Mouse (Mus musculus) left cerebral cortex, adult 11 months (tissue): Measurements from ENCODE around the gene Cacna1g.
A peak's percentile ranks its signal among the peaks of the same experiment; 100 is the strongest.

ENCODE experiments used
- DNase-seq: peaks from one replicate; pipeline ENCODE4 v3.0.0; 2022; ENCODE audit warnings: low spot score

Cacna1g gene

DNA sequence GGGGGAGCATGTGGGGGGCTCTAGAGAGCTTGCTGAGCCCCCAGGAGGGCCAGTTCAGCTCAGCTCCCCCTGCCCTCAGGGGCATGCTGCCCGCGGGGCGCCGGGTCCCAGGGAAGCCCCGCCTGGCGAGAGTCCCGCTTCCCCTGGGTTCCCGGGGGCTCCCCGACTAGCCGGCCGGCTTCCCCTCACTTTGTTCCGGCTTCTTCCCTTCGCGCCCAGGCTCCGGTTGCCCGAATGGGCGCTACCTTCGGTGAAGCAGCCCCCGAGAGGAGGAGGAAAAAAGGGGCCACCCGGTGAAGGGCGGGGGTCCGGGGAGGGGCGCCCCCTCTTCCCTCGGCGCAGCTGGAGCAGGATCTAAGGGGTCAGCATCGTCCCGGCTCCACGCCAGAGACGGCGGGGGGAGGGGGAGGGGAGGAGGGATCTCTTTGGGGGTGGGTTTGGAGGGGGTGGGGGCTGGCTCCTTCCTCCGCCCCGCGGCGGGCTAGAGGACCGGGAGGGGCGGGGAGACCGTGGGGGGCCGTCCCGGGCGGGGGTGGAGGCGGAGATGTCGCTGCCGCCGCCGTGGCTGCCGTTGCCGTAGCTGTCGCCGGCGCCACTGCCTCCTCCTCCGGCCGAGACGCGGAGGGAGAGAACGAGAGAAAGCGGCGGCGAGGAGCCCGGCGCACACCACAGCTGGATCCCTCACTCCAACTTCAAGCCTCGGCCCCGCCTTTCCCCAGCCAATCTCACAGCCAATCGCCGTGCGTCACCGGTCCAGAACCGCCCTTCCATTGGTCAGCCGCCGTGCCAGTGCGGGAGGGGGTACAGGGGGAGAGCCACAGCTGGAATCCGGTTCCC is at the start of gene Cacna1g:
Cacna1g (minus strand) TSS at position 492 of the 837 bp plus-strand sequence.
- DNase-seq: peak; percentile 76

DNA sequence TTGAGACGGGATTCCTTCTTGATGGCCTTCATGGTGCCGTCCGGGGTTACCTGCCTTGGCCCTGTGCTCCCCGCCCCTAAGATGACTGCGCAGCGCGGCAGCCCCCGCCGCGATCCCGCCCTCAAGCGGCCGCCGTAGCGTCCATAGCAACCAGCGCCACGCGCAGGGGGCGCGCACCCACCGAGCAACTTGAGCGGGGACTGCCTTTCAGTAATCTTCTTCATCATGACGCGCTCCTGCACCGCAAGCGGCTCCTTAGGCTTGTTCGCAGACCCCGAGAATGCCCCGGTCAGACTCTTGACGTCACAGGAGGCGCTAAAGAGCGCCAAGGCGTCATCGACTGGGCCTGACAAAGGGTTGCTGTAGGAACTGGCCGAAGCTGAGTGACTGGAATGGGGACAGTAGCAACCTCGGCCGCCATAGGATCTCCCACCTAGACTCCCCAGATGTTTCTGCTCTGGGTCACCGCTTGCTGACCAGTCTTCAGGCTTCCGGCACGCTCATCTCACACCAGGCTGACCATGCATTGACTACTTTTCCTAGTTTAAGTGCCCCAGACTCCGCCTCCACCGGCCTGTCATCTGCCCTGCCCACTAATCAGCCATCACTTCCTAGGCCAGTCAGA is 47.3 kb upstream of the Cacna1g start, which contains the start of gene Mycbpap:
Mycbpap (minus strand) TSS at position 524 of the 625 bp plus-strand sequence.
- DNase-seq: no peak

DNA sequence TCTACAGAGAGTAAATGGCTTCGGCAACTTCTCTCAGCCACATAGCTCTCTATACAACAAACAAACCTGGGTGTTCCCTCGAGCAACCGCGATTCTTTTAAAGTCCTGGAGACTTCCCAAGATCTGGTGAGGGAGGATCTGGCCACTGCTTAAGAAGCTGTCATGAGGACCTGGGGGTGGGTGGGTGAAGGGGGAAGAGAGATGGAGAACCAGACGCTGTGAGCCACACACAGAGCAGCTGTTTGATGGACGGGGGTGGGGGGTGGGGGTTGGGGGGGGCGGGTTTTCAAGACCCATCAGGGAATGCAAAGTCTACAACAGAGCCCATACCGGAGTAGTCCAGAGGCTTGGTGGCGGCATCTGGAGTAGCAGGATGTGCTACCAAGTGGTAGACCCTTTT is 39.5 kb upstream of the Cacna1g start:
- DNase-seq: no peak

DNA sequence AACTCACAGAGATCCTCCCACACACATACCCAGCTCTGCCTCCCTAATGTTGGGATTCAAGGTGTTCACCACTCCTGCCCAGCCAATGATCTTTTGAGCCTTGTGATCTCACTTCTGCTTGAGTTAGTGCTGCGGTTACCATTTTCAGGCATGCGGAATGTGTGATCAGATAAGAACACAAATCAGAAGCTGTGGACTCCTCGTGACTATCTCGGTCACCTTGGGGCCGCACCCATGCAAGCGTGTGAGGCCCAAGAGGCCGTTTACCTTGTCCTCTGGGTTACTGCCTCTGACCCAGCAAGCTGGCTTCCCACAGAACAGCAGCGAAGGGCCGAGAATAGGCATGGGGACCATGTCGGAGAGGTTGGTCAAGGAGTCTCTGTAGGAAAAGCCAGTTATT is 35.0 kb upstream of the Cacna1g start:
- DNase-seq: no peak

DNA sequence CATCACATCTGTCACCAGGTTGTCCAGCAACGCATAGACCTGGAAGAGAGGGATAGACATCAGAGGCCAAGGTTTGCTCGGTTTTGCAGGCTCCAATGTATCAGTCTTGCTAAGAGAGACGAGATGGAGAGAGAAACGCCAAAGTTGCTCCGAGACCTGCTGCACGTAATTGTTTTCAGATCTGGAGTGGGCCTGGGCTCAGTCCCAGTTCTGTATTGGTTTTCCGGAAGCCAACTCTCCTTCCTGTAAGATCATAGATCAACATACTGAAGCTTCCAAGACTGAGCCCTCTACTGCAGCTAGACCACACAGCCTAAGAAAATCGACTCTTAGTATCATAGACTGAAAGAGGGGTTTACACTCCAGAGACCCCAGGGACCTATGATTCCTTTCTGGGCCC is 27.5 kb upstream of the Cacna1g start:
- DNase-seq: no peak

DNA sequence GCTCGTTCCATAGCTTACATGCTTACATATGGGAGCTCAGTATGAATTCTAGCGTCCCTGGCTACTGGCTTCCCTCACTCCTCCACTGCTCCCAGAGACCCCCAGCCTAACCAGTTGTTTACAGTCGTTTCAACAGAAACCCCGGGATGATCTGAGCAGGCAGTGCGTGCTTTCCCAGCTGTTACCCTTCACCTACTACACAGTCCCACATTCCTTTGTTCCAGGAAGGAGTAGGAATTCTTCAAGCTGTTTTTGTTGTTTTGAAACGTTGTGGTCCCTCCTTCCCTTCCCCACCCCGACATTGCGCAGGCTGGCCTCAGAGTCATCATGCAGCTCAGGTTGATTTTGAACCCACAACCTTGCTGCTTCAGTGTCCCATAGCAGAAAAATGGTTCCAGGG is 26.4 kb upstream of the Cacna1g start:
- no peak for DNase-seq

DNA sequence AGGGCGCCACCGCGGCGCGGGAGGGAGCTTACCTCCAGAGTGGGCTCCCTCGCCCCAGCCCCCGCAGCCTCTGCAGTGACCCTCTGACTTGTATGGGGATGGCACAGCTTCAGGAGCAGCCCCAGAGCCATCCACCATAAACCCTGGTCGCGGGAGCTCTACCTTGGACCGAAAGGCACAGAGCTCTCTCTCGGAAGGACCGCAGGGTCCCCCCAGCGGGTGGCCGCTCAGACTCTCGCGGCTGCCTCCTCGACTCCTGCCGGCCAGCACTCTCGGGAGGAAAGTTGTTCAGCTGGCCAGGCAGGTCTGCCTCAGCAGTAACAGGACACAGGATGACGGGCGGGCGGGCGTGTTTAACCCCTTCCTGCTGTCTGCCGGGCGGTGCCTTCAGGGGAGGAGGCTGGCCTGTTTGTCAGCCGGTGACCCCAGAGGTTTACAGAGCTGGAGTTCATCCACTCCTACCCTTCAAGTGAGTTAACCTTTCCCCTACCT is 25.7 kb upstream of the Cacna1g start, which contains the start of gene Epn3:
Epn3 (minus strand) TSS at position 314 of the 492 bp plus-strand sequence.
- no peak for DNase-seq

DNA sequence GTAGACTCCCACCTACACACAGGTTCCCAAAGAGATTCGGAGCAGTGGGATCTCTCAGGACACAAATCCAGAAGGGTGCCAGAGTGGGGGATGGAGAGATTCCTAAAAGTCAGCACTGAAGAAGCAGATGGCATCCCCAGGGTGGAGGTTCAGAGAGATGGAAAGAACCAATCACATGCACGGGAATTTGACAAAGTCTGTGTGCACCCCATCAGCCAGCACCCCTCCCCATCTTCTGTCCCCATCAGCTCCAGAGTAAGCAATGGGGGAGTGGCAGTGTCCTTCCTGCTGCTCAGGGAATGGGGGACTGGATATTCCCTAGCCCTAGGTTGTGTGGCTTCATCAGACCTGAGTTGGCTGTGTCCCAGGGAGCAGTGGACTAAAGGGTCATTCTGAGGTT is 25.0 kb upstream of the Cacna1g start:
- DNase-seq: no peak

DNA sequence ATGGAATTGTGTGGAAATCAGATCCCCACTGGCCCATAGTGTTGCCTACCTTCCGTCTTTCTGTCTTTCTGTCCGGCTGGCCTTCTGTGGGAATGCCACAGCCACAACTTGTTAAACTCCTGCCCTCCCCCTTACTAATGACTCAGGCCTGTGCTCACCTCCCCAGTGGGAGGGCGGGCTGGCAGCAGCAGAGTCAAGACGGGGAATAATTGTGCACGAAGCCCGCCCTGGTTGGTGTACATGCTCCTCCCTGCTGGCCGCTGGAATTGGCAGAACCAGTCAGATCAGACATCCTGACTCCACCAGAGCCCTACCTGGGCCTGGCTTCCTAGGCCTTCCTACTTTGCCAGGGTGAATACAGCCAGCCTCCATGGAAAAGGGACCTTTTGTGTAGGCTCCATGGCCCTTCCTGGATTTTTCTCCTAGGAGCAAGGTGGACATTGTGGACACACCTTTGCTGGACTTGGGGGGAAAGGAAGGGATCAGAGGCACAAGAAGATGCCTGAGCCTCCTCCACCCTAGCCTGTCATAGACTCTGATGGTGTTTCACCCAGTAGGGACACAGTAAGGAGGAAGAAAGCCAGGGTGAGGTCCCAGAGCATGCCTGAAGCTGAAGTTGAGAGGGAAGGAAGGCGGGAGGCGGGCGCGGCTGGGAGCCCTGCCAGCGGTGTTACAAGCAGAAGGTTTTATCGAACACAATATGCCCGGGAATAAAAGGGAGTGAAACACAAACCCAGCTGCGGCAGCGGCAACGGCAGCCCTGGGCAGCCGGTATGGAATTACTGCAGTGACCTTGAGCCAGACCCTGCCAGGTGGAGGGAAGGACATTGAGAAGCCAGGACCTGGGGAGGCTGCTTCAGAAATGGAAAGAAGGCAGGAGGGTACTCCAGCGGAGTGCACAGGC is 24.3 kb upstream of the Cacna1g start:
- DNase-seq: peak; percentile 25

DNA sequence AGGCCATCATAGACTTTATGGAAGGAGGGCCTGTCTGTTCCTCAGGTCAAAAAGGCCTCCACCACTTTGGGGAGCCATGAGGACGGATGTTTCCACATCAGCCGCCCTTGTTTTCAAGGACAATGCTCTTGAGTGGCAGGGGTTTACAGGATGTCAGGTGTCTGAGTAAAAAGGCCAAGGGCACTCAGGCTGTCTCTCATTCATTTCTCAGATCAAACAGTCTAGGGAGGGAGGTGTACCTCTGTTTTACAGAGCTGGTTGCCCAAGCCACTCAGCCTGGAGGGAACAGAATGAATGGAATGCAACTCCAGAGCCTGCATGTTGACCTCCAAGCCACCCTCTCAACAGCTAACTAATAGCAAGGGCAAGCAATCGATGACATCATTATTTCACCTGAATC is 21.4 kb upstream of the Cacna1g start:
- DNase-seq: no peak

DNA sequence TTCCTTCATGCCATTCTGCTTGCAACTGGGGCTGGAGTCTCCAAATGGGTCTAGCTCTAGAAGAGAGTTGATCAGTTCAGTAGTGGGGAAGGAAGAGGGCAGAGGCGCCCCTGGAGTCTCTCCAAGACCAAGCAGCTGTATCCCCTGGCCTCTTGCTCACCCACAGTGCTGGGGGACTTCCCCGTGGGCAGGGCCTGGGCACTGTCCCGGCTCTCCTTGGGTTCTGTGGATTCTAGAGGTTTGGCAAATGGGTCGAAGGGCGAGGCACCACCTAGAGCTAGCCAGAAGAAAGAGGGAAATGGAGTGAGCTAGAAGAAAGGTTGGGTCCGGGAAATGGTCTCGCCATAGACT is 17.7 kb upstream of the Cacna1g start:
- no peak for DNase-seq

DNA sequence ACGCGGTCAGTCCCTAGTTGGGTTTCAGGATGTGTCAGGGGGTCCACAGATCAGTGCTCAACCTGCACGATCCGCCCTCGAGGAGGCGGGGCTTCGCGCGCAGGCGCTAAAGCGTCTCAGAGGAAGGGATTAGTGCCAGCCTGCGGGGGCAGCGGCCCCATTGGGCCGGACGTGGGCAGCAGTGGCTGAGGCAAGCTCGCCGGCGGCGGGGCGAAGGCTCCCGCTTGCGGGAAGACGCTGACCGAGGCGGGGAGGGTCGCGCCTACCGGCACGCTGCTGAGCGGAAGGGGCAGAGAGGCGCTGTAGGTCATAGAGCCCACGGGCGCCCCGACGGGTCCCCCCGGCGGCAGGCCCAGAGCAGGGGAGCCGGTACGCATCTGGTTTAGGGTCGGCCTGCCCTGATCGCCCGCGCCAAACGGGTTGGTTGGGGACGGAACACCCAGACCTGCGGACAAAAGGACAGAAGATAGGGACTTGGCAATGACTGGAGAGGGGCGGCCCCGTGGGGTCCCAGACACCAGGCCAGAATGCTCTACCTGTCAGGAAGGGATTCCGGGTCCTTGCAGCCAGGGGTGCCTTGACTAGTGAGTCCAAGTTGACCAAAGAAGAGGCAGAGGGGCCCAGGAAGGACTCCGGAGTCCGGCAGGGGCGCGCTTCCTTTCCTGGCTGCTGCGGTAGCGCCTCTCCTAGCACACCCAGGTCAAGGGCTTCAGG is 17.2 kb upstream of the Cacna1g start:
- DNase-seq: no peak

DNA sequence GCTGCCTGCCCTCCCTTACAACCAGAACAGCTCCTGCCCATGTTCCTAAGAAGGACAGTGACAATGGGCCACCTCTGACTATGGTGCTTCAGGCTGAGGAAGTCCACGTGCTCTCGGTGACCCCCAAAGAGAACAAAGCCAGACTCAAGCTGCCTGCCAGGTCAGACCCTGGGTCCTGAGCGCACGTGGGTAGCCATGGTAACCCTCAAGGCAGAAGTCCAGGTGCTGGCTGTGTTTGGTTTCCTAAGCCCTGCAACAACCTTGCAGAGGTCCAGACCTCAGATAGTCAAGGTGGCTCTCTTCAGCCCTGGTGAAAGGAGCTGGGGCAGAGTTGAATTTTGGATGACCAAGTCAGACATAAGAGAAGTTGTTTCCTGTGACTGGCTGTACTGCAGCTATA is 15.7 kb upstream of the Cacna1g start:
- no peak for DNase-seq

DNA sequence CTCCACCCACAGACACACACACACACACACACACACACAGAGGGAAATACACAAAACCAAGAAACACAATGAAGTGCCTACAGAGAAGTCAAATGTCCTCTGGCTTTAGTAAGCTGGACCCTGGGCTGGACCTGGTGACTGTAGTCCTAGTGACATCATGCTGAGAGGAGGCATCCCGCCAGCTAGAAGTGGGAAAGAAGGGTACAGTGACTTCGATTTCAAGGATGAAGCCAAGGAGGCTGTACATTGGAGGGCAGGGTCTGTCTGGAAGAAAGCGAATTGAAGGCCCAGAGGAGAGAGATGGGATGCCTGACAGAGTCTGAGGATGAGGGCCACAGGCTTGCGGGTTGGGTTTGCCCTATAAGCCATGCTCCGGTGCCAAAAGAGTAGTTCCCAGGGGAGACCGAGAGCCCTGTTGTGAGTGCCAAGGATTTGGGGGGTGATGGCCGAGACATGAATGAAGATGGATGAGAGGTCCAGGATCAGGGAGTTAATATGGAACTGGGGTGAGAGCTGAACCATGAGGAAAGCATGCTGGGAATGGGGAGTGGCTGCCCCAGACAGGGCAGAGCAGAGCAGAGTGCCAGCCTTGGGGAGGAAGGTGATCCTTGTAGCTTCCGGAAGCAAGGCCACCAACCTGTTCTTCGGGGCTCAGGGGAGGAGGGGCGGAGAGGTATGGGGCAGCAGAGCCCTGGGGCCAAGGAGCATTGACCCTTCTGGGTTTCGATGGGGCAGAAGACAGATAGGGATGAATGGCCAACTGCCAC is 15.0 kb upstream of the Cacna1g start:
- DNase-seq: no peak

DNA sequence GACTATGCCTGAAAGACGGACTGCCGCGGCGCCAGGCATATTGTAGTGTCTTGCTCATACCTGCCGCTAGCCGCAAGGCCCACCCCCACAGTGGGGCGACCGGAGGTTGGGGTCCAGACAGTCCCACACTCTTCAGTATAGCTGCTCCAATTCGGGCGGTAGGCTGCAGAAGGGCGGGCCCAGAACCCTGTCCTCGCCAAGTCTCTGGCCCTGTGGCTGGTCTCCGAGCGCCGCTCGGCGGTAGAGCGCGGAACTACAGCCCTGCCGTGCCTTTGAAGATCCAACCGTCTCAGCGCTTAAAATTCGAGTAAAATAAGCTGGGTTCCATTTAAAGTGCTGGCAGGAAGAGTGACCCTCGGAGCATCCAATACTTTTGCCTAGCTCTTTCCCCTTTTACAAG is 12.0 kb upstream of the Cacna1g start, which contains the start of gene Spata20:
Spata20 (minus strand) TSS at position 179 of the 400 bp plus-strand sequence.
- DNase-seq: peak; percentile 75

DNA sequence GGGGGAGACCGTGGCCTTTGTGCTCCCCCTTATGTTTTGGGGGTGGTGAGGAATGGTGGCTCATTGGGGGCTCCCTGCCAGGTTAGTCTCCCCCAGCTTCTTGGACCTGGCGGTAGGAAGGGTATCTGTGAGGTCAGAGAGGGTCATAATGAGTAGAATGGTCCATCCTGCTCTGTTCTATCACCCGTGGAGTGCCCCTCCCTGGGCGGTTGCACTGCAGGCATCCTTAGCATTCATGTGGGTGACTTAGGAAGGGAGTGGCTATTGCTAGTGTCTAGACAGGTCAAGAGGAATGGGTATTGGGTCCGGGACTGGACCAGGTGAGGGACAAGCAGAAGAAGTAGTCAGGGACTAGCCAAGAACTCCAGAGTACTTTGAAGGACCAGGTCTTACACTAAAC is 11.2 kb upstream of the Cacna1g start:
- DNase-seq: no peak

DNA sequence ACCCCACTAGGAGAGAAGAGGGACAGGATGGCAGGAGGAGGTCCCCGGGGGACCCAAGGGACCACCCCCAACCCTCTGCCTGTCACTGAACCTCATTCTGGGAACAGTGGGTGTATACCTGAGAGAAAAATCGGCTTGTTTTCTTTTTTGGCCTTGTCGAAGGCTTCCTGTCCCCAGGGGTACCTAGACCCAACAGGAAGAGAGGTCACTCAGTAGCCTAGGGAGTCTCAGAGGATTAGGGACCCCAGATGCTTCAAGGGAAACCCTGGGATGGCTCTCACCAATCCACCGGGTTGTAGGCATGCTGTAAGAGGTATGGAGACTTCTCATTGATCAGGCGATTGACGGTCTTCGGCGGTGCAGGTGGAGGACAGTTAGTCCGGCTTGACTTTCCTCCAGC is 10.6 kb upstream of the Cacna1g start:
- DNase-seq: no peak

DNA sequence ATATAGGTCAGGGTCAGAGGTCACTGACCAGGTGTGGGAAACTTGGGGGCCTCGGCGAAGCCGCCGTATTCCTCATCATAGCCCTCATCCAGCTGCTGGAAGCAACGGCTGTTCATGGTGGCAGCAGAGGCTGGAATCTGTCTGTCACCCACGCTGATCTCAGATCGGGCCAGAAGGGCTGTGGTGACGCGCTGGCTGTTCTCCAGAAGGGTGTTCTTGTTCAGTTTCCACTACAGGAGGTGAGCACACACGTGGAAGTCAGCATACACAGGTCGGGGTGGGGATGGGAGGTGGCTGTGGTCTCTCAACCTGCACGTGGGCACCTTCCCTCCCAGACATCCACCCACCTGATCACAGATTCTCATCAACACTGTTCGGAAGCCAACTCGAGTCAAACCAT is 9.9 kb upstream of the Cacna1g start:
- DNase-seq: no peak

DNA sequence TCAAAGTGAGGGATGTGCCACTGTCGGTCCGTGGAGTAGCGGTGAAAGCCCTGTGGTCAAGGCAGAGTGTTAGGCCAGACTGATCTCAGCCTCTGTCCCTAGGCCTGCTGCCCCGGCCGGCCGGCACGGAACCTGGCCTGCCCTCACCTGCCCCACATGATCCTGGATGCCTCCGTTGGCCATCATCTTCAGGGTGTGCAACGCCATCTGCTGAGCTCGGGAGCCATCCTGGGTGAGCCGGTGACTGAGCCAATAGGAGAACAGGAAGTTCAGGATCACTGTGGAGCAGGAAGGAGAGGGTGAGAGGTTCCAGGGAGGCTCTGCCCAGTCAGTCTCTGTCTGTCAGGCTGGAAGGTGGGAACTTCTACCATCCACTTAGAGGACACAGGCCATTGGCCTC is 9.4 kb upstream of the Cacna1g start:
- DNase-seq: no peak

DNA sequence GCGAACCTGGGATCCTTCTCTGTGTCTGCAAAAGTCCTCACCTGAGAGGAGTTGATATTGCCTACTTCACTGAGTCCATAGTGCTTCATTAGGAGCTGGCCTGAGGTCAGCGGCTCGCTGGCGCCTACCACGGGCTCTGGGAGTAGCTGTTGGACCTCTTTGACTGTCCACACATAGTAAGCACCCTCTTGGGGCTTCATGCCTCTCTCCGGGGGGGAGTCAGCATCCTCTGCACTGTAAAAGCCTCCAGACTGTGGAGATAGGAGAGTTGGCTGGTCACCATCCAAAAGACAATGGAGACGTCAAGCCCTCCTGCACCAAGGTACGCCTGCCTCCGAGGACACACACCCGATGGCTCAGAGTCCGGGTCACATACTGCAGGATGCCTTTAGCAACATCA is 8.7 kb upstream of the Cacna1g start:
- no peak for DNase-seq

DNA sequence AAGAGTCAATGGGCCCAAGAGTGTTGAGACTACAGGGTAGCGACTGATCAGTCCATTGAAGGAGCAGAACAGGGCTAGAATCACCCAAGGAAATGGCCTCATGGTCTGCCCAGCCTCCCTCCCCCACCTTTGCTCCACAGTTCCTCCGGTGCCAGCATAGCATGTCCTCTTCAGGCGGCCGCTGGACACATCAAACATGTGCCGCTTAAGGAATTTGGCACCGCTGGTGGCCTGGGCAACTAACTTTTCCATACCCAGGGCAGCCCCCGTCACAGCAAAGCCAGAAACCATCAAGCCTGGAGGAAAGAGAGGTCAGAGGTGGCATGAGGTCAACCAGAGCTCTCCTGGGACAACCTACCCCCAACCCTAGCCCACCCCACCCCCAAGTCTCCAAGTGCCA is 8.0 kb upstream of the Cacna1g start:
- no peak for DNase-seq
